Mouse (Mus musculus): ENCODE measurements around the gene Cntnap2.

Gene Cntnap2

DNA sequence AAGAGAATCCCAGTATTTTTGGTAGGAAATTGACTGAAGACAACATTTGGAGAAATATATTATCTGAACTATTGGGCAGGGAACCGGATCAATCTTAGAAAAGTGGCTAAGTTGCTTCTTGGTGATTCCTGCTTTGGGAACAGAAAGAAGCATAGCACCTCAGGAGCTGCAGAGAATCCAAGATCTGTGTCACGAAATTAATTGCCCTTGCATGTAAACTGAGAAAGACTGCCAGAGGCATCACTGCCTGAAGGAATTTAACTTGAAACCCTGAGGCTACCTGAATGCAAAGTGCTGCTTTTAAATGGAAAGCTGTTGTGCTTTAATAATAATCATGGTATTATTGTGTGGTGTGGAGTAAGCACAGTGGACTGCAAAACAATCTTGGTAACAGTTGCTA lies 286.2 kb downstream of the Cntnap2 start:
- DNase-seq = no peak

- no peak for DNase-seq
Observed at GRCm38 (mm10) chr6:45345953-45346352, 286.8 kb downstream of the Cntnap2 start.

DNA sequence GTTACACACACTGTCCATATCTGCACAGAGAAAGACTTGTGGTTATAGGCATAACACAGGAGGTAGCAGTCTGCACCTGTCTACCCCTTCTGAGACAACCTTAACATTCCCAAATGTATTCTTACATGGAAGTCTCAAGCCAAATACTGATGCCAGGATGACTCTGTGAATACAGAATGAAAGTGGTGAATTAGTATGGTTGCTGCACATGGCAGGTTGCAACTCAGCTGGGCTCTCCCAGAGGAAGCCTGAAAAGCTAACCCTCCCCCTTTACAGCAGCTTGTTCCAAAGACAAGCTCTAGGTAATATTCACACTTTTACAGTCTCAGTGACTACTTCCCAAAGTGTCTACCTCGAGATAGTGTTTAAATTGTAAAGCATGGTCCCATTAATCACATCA lies 307.3 kb downstream of the Cntnap2 start:
- no peak for DNase-seq

DNA sequence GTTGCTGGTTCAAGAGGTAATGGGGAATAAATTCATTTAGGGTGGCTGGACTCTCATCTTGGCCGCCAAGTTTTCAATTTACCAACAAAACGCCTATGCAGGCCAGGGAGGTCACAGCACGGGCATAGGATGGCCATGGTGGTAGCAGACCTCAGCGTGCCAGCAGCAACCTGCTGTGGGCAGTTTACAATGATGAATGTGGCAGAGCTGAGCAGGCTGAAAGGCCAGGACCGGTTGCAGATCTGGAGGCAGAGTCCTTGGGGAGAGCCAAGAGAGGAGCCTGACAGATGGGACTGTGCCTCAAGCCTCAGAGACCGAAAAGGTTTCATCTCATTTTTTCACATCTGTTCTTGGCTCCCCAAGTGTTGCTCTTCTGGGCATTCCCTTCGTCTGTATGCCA lies 322.0 kb downstream of the Cntnap2 start:
- DNase-seq = no peak

GRCm38 (mm10) chr6:45389034-45389433 lies 329.9 kb downstream of the Cntnap2 start:
- DNase-seq = no peak

DNA sequence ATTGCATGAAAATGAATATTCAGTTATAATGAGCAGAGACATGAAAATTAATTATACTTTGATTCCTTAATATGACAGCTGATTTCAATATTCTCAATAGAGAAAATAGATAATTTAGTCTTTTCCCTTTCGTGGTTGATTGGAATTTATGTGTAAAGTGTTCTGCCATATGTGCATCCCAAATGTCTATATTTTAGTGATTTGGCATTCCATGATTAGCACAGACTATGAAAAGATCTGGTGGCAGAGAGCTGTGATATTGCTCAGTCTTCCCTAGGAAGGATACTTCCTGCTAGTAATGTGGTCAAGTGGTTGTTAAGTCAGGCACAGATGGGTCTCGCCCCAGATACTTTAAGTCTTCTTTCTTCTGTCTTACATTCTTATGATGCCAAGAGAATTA lies 354.5 kb downstream of the Cntnap2 start:
- DNase-seq = no peak

DNA sequence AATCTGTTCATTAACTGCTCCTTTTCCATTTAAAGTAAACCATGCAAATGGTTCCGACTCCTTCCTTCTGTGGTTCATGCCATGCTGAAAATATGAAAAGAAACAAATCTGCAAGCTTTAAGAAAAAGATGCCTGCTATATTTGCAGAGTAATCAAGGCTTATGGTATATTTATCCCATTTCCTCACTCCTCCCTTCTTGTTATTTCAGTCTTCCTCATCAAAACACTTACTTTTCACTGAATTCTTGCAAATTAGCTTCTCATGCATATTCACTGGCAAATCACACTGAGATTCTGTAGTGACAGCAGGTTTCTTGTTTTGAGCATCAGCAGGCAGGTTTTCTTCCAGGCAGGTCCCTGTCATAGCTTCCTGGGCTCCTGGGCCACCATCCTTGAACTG lies 396.3 kb downstream of the Cntnap2 start:
- no peak for DNase-seq

DNA sequence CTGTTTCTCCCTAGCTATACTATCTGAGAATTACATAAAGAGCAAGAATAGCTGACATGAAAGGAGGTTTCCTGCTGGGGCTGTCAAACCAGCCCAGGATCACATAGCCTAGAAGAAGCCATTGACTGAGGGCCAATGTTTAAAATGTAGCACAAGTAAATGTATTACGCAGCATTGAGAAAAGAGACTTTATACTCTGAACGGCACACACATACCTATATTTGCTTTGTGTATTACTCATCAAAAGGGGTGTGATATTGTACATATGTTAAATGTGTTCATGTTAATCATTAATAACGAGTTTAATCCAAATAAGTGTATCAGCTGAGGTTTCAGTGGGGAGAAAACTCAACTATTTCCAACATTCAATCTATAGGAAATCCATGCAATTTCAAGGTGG lies 459.1 kb downstream of the Cntnap2 start:
- DNase-seq = no peak

- DNase-seq = no peak
Observed at GRCm38 (mm10) chr6:45536999-45537398, 477.8 kb downstream of the Cntnap2 start.

DNA sequence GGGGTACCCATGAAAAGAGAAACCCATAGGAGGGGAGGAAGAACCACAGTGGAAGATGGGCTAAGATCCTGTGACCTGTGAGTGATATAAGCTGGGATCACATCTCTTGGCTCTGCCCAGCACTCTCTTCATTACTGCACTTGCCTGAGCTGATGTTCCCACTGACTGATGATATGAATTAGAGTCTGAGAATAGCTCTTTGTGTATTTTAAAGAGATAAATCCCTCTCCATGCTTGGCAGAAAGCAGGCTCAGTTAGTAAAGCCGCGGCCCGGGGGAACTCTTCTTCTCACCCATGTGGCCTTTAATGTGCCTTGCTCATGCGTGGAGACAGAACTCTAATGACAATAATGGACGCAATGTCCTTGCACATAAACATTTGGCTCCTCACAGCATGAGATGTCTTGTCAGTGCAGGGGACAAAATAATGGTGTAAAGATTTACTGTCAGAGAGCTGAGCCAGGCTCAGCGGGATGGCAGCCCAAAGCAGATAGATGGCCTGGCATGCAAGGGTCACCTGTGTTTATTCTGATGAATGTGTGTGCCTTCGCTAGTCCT lies 485.2 kb downstream of the Cntnap2 start:
- DNase-seq = no peak

DNA sequence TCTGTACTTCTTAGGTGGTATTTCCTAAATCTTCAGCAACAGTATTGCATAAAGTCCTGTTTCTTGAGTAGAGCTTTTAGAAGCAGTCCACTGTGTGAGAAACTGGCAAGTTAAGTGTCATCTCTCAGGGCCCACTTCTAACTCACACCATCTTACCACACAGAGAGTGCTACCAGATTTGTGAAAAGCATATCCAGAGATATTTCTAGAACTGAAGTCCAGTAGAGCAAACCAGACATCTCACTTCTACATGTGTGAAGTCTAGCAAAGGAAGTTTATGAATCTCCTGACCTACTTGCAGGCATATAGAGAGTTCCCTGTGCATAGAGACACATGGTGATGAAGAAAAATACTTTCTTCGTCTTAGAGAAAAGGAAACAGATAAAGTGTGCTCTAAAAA lies 500.6 kb downstream of the Cntnap2 start:
- no peak for DNase-seq

DNA sequence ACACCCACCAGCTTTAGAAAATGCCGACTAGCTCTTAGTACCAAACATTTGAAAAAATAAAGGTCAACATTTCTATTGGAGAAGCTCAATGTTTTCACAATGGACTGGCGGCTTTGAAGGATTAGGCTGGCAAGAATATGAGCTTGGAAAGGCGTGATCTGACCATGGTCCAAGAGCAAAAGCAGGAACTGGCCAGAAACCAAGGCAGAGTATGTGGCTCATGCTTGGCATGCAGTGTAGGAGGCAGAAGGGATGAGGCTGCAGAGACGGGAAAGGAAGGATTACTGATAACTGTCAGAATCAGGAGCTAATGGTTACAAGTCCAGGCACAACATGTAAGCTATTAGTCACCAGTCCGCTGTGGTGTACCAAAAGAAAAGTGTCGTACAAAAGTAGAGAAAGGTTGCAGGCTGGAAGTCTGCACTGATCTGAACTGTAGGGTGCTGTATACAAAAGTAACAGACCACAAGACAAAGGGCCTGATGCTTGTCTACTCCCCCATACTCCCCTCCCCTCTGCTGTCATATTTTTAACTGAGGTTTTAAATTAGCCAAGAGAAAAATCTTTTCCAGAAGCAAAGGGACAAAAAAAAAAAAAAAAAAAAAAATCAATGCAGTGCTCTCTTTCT lies 525.4 kb downstream of the Cntnap2 start:
- no peak for DNase-seq

DNA sequence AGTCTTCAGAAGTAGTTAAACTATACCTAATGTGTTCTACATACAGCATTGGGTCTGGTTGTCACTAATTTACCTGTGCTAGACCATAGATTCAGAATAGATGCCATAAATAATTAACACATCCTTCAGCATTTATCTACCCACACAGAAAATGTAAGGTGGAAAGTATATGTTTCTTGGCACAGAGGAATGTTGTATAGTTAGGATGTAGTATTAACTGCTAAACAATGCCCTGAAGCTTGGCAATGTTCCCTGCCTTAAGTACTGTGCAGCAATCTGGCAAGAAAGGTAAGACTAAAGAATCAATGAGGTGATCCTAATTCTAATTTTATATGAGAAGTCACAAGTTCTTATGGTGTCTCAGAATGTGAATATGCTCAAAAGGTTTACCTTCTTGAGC lies 529.9 kb downstream of the Cntnap2 start:
- no peak for DNase-seq

DNA sequence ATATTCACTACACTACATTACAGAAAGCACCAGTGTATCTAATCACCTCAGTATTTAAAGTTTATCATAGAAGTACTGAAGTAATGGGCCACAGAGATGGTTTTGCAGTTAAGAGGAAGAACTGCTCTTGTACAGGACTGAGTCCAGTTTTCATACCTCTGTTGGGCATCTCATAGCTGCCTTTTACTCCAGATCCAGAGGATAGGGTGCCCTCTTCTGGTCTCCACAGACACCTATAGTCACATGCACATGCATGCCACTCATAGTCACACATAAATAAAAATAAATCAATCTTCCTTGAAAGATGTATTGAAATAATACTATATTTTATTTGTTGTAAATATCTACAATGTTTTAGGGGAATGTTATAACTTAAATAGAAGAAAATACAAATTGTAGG lies 587.9 kb downstream of the Cntnap2 start:
- no peak for DNase-seq

DNA sequence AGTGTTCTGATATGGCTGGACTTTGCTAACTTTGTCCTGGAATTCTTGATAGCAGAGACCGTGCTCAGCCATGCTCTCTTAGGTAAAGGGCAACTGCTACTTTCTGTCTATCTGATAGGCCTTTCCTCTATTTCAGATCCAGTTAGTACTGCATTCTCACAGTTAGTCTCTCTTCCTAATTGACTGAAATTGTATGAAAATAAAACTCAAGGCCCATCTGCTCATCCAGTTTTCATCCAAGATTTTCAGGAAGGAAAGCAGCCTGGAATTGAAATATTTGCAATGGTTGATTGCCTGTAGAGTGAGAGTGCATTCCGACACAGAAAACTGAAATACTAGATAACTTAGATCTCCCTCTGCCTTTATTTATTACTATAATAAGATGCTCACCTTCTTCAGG lies 589.3 kb downstream of the Cntnap2 start:
- DNase-seq = no peak

GRCm38 (mm10) chr6:45700287-45700686 lies 641.1 kb downstream of the Cntnap2 start:
- no peak for DNase-seq

DNA sequence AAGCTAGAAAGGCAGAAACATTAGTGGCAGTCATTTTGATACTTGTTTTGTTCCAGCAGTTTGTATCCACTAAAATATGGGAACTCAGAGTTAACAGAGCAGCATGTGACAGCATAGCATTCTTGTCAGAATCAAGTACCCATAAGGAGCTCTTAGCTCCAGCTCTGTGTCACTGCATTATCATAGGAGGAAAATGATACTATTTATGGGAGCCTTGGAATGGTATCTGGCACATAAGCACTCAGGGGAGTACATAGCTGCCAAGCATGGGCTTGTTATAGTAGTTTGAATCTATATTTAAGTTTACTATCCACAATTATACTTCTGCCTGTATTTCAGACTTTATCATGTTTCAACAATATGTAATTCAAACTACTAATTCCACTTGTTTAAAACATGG lies 732.5 kb downstream of the Cntnap2 start:
- DNase-seq = no peak

- no peak for DNase-seq
Observed at GRCm38 (mm10) chr6:45841626-45842341, 782.6 kb downstream of the Cntnap2 start.

- DNase-seq = no peak
Observed at GRCm38 (mm10) chr6:45843736-45844135, 784.6 kb downstream of the Cntnap2 start.

GRCm38 (mm10) chr6:45871409-45871992 lies 812.3 kb downstream of the Cntnap2 start:
- DNase-seq = no peak

DNA sequence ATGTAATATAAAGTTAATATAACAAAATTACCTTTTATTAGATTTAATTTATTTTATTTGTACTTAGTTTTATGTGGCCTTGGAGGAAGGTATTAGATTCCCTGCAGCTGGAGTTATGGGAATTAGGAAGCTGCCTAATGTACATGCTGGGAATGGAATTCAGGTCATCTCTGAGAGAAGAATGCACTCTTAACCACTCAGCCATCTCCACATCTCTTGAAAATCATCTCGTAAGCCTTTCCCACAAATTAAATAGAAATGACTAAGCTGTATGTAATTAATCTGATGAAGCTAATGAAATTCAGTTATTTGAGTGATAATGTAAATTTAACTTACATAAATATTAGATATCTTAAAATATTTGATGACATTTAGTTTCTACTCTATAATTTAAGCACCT lies 826.3 kb downstream of the Cntnap2 start:
- DNase-seq = no peak

- DNase-seq = no peak
Observed at GRCm38 (mm10) chr6:45887901-45888300, 828.7 kb downstream of the Cntnap2 start.

DNA sequence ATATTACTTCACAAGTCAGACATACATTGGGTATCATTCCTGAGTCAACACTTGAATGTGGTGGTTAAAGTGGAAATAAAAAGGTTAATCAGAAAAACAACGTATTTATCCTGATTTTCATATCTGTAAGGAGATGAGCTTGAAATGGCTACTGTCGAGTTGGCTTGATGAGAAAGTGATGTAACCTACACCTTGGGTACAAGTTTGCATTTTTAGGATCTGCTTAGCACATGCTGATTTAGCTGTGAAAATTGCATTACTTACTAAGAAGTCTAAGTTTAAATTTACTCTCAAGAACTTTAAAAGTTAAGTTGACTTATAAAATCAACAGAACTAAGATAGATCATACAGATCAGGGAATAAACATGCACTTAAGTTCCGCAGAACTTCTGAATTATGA lies 879.1 kb downstream of the Cntnap2 start:
- no peak for DNase-seq

DNA sequence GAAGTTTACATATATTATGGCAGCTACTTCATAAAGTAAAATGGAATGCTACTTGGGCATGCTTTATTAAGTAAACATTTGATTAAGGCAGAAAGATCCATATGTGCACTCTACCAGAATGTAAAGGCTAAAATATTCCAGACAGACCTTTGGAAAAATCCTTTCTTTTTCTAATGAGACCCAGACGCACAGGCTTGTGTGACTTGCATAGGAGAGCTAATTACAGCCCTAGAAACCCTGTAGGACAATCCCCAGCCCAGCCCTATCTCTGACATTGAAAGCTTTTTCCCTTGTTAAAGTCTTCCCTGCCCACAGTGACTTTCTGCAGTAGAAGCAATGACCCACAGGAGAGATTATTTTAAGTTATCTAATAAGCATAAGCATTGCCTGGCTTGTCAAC lies 879.6 kb downstream of the Cntnap2 start:
- no peak for DNase-seq
